Mouse (Mus musculus) gastrocnemius, postnatal 4 days (tissue): ENCODE data around the gene 9430007A20Rik. TPM values are rescaled to one million over a fixed set of nuclear protein-coding genes. Genes with fewer than 3 reads are reported as not detected.
"Not testable (repeated sequence)": the region's sequence is repeated elsewhere in the genome, so short reads cannot be mapped to it uniquely, and the experiment has no call there.

Experiments
- DNase-seq, 2 experiments: peaks; one replicate each; pipeline ENCODE4 v3.0.0; 2021 to 2022; ENCODE audit warnings: low spot score in 2 of 2, mixed read lengths in 2 of 2
- long read RNA-seq, 2 experiments: library from polyadenylated mRNA; stranded (forward); transcript quantifications; one replicate each; pipeline ENCODE4 v2.0.0; 2021
- total RNA-seq, 2 experiments: library from RNA; stranded (reverse); gene quantifications; 2 replicates each; pipeline ENCODE4 v1.2.3; 2021

Gene 9430007A20Rik
- total RNA-seq = not detected
- long read RNA-seq, experiment 1 = 0 reads
- long read RNA-seq, experiment 2 = 0 reads

GRCm38 (mm10) chr4:144519522-144519921 lies at the start of gene 9430007A20Rik:
Gene 9430007A20Rik (plus strand): TSS chr4:144519822.
- no peak for DNase-seq

- no peak for DNase-seq
Observed at GRCm38 (mm10) chr4:144493331-144493730, 26.3 kb upstream of the 9430007A20Rik start.

DNA sequence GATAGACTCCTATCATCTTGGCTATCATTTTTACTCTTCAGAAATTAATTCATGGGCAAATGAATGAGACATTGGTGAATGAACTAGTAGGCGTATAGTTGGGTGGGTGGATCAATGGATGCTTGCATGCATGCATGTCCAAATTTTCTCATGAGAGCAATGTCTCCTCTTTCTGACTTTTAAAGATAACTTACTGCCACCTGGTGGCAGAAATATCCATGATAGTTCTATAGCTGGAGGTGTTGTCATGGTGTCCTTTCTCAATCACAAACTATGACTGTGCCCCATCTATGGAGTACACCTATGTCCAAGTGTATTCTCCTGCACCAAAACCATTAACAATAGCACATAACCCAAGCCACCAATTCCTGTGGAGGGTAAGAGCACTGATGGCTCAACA lies 13.1 kb upstream of the 9430007A20Rik start:
- no peak for DNase-seq

DNA sequence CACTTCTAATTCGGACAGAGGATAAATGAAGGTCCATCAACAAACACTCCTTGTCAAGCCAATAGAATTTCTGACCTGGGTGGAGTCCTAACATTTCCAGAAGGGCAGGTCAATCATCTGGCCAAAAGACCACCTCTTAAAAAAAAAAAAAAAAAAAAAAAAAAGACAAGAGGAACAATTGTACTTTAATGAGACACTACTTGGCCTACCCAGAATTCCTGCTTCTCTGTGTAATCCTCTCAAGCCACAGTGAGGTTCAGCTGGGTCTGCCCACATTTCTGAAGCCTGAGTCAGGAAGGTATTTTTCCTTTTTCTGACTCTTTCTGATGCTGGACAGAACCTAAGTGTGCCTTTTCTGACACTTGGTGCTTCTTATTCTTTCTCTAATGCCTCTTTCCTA lies 25.1 kb downstream of the 9430007A20Rik start:
- DNase-seq = no peak

DNA sequence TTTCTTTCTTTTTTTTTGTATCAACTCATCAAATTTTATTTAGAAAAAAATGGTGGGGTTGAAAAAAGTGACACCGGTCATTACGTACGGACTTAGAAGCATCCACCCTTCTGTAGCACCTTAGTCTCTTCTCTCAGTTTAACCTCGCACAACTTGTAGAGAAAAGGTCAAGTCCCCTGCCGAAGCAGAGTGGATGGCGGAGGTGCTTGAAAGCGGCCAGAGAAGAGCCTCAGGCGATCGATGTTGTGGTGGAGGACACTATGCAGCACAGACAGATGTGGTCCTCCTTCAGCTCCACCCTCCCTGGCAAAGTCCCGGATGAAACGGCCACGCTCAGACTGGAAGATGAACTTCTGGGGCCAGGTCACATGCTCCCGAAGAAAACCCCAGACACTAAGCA lies 25.7 kb downstream of the 9430007A20Rik start:
- DNase-seq = not testable (repeated sequence)

DNA sequence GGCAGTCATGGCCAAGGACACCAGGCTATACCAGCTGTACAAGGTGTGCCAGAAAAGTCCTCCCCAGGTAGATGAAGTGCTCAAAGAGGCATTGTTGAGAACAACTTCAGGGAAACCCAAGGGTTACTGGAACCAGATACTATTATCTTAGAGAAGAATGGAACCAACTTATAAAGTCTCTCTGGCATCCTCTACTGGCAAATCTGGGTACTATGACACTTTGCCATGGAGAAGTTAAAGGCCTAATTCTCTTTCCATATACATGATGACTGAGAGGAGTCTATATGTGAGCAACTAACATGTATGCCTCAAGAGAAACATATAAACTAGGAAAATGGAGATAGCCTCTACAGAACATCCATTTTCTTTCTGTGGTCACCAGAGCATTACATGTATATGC lies 31.5 kb downstream of the 9430007A20Rik start:
- no peak for DNase-seq

DNA sequence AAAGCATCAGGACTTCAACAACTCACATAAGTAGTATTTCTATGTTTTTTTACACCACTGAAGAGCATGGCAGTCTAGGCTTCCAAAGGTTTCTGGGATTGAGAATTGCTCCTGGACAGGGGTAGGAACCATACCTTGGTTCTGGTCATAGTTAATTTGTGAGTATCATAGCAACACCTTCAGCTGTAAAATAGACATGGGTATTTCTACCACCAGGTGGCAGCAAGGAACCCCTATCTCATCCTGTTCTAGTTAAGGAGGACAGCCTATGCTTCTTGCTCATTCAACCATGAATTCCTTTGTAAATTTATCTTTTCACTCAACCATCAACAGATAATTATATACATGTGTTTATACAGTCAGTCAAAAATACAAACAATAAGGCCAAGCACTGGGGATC lies 40.2 kb downstream of the 9430007A20Rik start:
- DNase-seq = no peak

DNA sequence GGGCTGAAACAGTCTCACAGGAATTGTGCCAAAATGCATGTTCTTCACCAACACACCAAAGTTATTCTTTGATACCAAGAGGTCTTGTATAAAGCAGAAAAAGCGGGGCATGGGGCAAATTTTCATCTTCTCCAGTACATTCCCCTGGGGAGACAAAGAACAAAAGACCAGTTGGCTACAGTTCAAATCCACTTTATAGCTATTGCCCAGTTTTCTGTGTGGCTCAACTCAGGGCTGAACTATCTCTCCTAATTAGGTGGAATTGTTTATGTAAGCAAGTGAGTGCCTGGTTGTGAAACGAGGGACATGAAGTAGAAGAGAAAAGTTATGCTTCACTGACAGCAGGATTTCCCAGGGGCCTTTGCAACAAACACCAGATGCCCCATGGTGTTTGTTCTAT lies 41.6 kb downstream of the 9430007A20Rik start:
- no peak for DNase-seq

DNA sequence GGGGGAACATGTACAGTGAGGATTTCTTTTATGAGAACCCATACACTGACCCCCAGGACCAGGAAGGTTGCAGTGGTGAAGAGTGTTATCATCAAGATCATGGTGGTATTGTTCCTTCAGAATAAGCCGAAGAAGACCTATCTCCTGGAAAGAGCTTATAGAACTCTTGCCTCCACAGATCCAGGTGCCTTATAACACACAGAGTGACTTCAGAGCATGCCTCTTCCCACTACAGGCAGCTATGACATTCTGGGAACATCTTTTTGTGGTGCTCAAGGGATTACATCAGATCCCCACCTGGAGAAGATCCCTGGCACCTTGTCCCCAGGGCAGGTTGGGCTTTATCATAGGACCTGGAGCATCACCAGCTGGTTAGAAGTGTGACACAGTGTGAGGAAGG lies 45.4 kb downstream of the 9430007A20Rik start, which contains the start of gene Gm13124:
TSS of gene Gm13124 (minus strand) at position 101 of the 400 bp plus-strand sequence.
- no peak for DNase-seq

DNA sequence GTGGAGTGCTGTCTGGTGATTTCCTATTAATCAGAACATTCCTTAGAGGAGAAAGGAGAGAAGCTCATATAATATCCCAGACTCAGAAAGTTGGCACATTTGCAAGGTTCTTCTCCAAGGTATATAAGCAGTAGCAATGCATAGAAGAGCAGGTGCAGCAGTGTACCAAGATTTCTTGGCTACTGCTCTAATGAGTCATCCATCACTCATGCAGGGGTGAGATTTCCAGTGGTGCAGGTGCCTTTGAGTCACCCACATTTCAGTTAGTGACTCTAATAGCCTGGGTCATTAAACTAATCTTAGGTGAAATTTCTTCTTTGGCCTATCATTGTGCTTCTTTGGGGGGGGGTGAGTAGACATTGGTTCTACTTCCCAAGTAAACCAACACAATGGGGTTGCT lies 48.1 kb downstream of the 9430007A20Rik start:
- no peak for DNase-seq

Other genes with a start within 250 kb of the 9430007A20Rik start
- gene Pramel5, start 239.3 kb upstream of the 9430007A20Rik start, total RNA-seq = not detected
- not detected for gene Gm13128, start 189.6 kb upstream of the 9430007A20Rik start, total RNA-seq
- gene Gm13119, start 161.9 kb upstream of the 9430007A20Rik start, total RNA-seq = not detected
- not detected for gene Pramef20, start 141.9 kb upstream of the 9430007A20Rik start, total RNA-seq
- gene Pramef12, start 111.4 kb upstream of the 9430007A20Rik start, total RNA-seq = not detected
- gene 1700012P22Rik, start 81.0 kb upstream of the 9430007A20Rik start, total RNA-seq = not detected
- not detected for gene Gm9944, start 66.5 kb upstream of the 9430007A20Rik start, total RNA-seq
- gene Aadacl3, start 56.1 kb upstream of the 9430007A20Rik start, total RNA-seq = not detected
- not detected for gene Gm13124, start 45.3 kb downstream of the 9430007A20Rik start, total RNA-seq
- gene Aadacl4, start 93.9 kb downstream of the 9430007A20Rik start, total RNA-seq = not detected
- gene Gm436, start 166.5 kb downstream of the 9430007A20Rik start, total RNA-seq = not detected
- gene Gm13178, start 201.6 kb downstream of the 9430007A20Rik start, total RNA-seq = under 1 TPM in 1 of 2 experiments, not detected in 1; 0.25 TPM